ENCODE assay signal across 8 mouse cellular contexts in the genomic region with DNA sequence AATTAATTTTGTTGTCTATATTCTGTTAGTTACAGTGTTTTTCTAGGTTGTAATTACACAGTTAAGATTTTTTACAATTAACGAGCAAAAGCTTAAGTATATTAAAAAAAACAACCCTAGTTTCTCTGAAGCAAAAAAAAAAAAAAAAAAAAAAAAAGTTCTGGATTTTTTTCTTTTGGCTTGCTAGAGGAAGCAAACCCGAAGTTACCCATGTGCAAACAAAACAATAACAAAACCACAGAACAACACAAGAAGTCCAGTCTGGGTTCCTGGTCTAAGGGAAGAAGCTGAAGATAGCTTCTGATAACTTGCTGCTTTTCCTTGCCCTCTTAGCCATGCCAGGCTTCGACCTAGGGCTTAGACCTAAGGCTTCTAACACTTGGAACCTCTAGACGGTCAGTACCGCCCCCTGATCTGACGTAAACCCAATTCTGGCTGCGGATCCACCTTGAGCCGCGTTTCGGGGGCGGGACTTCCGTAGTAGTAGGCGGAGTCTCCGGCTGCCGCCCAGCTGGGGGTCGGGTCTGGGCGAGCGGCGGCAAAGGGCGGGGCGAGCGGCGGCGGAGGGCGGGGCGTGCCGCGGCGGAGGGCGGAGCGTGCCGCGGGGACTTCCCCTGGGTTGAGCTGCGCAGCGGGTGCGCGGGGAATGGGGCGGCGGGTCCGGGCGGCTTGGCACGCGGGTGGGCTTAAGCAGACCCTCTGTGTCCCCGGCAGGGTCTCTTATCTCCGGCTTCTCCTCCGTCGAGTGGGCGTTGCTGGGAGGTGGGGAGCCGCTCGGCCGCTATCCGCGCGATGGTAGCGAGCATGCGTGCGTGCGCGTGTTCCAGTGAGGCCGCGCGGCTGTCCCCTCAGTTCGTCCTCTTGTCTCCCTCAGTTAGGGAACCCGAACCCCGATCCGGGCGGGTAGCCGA. TPM values are rescaled to one million over a fixed set of nuclear protein-coding genes. Genes with fewer than 3 reads are reported as not detected.
DNase-seq lines count a peak whose midpoint lies in the region; ATAC-seq lines count a peak whose summit lies in the region.

A gene (plus strand): TSS at position 580 of the 911 bp plus-strand sequence.

- peak within 1 kb of the TSS; percentile 66 for H3K9ac ChIP-seq in hindbrain, embryonic 15.5 days

- H3K9me3 ChIP-seq in hindbrain, embryonic 15.5 days, result no peaks in the 10 kb centered on the region

- H3K4me1 ChIP-seq in hindbrain, embryonic 15.5 days (replicated peaks), result peaks cover 7% of the 10 kb centered on the region

- no peaks in the 10 kb centered on the region for H3K27me3 ChIP-seq in hindbrain, embryonic 15.5 days

- DNase-seq in T-cell, adult 2 months (ENCODE audit: low spot score), result peak; percentile 97
- DNase-seq in cerebellum, postnatal 36 days, result peak; percentile 88 to 91
- DNase-seq in frontal cortex, postnatal 36 days (ENCODE audit: low spot score in 2 of 2), result peak; percentile 90 to 92
- peak; percentile 89 for DNase-seq in left cerebral cortex, adult 11 months (ENCODE audit: low spot score)
- DNase-seq in lung, postnatal 4 days, result peak; percentile 96 to 98
- DNase-seq in retina, postnatal 7 days (ENCODE audit: low read depth, low spot score), result peak; percentile 91
- peak; percentile 88 for DNase-seq in urinary bladder, adult 2 months (ENCODE audit: low spot score)

- peak within 1 kb of the TSS; percentile 51 for H3K4me3 ChIP-seq in hindbrain, embryonic 15.5 days

- peak; percentile 96 for ATAC-seq in hindbrain, embryonic 15.5 days (ENCODE audit: low FRiP score, low read depth)

- no peaks in the 10 kb centered on the region for H3K36me3 ChIP-seq in hindbrain, embryonic 15.5 days

- H3K4me2 ChIP-seq in hindbrain, embryonic 15.5 days, result peak within 1 kb of the TSS; percentile 61

- 3% methylated on average over 58 of the region's 68 CpGs for WGBS in hindbrain, embryonic 15.5 days

- H3K27ac ChIP-seq in hindbrain, embryonic 15.5 days (replicated peaks), result peak within 1 kb of the TSS; percentile 81

RNA-seq across cellular contexts. Expression of the gene that starts here (rescaled TPM):
- polyA plus RNA-seq in hindbrain, embryonic 15.5 days (2015; fragmentation: Nextera tagmentation; extraction: Ambion mirVana), result 5.0 and 6.8 TPM in 2 replicates
- 6.1 and 6.9 TPM in 2 replicates for polyA plus RNA-seq in urinary bladder, adult 2 months (2012; rRNA removed)

Comparison
In these comparisons a context has a peak if more than half of its experiments do, and no peak if none do; other contexts are left out.
1. Peak in every context shown above with its lines: DNase-seq, ATAC-seq, H3K4me3 ChIP-seq and H3K27ac ChIP-seq.